Mouse (Mus musculus) myocyte (in vitro differentiated cells): Measurements from ENCODE around the gene Cfap61. TPM values are rescaled to one million over a fixed set of nuclear protein-coding genes. Genes with fewer than 3 reads are reported as not detected.

Experiments used
- H3K27me3 ChIP-seq: one replicate; pipeline ENCODE4 v1.6.1; 2011; ENCODE audit not compliant: control insufficient read depth, insufficient read depth, insufficient read length
- H3K36me3 ChIP-seq: one replicate; pipeline ENCODE4 v1.6.1; 2011; ENCODE audit not compliant: control insufficient read depth, insufficient read depth
- H3K4me2 ChIP-seq: one replicate; pipeline ENCODE4 v1.6.1; 2011; ENCODE audit warnings: low read depth, control low read depth
- H3K4me3 ChIP-seq: one replicate; pipeline ENCODE4 v1.5.1; 2011; ENCODE audit warnings: mild to moderate bottlenecking, control low read depth, moderate library complexity
- H3K79me2 ChIP-seq: one replicate; pipeline ENCODE4 v1.6.1; 2011; ENCODE audit not compliant: control insufficient read depth, insufficient read depth
- H3ac ChIP-seq: one replicate; pipeline ENCODE4 v1.6.1; 2011; ENCODE audit not compliant: control insufficient read depth, insufficient read length
- CEBPB ChIP-seq: IDR thresholded peaks from 2 replicates; pipeline ENCODE4 v1.6.1; 2011; ENCODE audit warnings: mild to moderate bottlenecking, moderate library complexity; ENCODE audit not compliant: poor library complexity, insufficient read depth, severe bottlenecking
- E2F4 ChIP-seq: IDR thresholded peaks from one replicate; pipeline ENCODE4 v1.6.1; 2011; ENCODE audit warnings: mild to moderate bottlenecking, control low read depth, moderate library complexity; ENCODE audit not compliant: insufficient read depth
- MAX ChIP-seq: IDR thresholded peaks from one replicate; pipeline ENCODE4 v1.6.1; 2011; ENCODE audit warnings: low read depth, mild to moderate bottlenecking, control low read depth
- MYOD1 ChIP-seq, 3 experiments: IDR thresholded peaks; one replicate each; pipeline ENCODE4 v1.6.1; 2011; ENCODE audit warnings: control low read depth in 2 of 3, low read depth in 2 of 3, mild to moderate bottlenecking in 2 of 3, moderate library complexity in 1 of 3; ENCODE audit not compliant: insufficient read length in 2 of 3, control insufficient read depth in 1 of 3
- MYOG ChIP-seq, 3 experiments: IDR thresholded peaks; one replicate each; pipeline ENCODE4 v1.6.1; 2011; ENCODE audit warnings: control low read depth in 2 of 3, low read depth in 2 of 3, mild to moderate bottlenecking in 2 of 3; ENCODE audit not compliant: insufficient read length in 2 of 3, control insufficient read depth in 1 of 3, insufficient read depth in 1 of 3
- POLR2A ChIP-seq: IDR thresholded peaks from one replicate; pipeline ENCODE4 v1.6.1; 2011; ENCODE audit warnings: low read depth, mild to moderate bottlenecking, control low read depth, moderate library complexity; ENCODE audit not compliant: insufficient read length
- POLR2AphosphoS2 ChIP-seq: IDR thresholded peaks from one replicate; pipeline ENCODE4 v1.6.1; 2011; ENCODE audit warnings: low read depth, control low read depth; ENCODE audit not compliant: insufficient read length
- REST ChIP-seq: IDR thresholded peaks from one replicate; pipeline ENCODE4 v1.6.1; 2011; ENCODE audit warnings: mild to moderate bottlenecking, control low read depth, moderate library complexity; ENCODE audit not compliant: insufficient read depth, insufficient read length
- SRF ChIP-seq: IDR thresholded peaks from one replicate; pipeline ENCODE4 v1.6.1; 2011; ENCODE audit warnings: low read depth; ENCODE audit not compliant: control insufficient read depth, insufficient read length
- TCF12 ChIP-seq: IDR thresholded peaks from one replicate; pipeline ENCODE4 v1.6.1; 2011; ENCODE audit warnings: mild to moderate bottlenecking, control low read depth; ENCODE audit not compliant: poor library complexity, insufficient read depth, severe bottlenecking
- TCF3 ChIP-seq: IDR thresholded peaks from one replicate; pipeline ENCODE4 v1.6.1; 2011; ENCODE audit warnings: low read depth, control low read depth; ENCODE audit not compliant: insufficient read length
- USF1 ChIP-seq: IDR thresholded peaks from one replicate; pipeline ENCODE4 v1.6.1; 2011; ENCODE audit warnings: low read depth, mild to moderate bottlenecking, control low read depth, moderate library complexity
- polyA plus RNA-seq: library from polyadenylated mRNA; unstranded; fragments of >200 nt; fragmentation: generic; extraction: Trizol; gene quantifications from one replicate; pipeline ENCODE4 v1.2.1, GENCODE M21; 2012; ENCODE audit warnings: missing spikeins

Cfap61 gene
- polyA plus RNA-seq, 1 experiment = 0.06 TPM

- H3ac ChIP-seq = no peak overlapping the region
- H3K4me3 ChIP-seq = no peak overlapping the region
- no peak overlapping the region for H3K4me2 ChIP-seq
- no peaks in the 10 kb centered on the region for H3K79me2 ChIP-seq
- TF ChIP-seq TCF12 (no peak), POLR2AphosphoS2 (no peak), MAX (no peak), POLR2A (no peak), E2F4 (no peak), CEBPB (no peak), USF1 (no peak), MYOG (IDR thresholded peaks at IDR 0.05; ENCODE audit: control insufficient read depth in 1 of 3, insufficient read depth in 1 of 3, insufficient read length in 2 of 3, low read depth in 2 of 3) (no peak), MYOD1 (IDR thresholded peaks at IDR 0.05; ENCODE audit: control insufficient read depth in 1 of 3, insufficient read length in 2 of 3, low read depth in 2 of 3) (no peak), REST (no peak), TCF3 (no peak)
- H3K27me3 ChIP-seq = peaks cover 52% of the 10 kb centered on the region
- no peaks in the 10 kb centered on the region for H3K36me3 ChIP-seq
These were observed 285.2 kb downstream of the Cfap61 start for GRCm38 (mm10) chr2:146219791-146220190.

- Histone ChIP-seq H3K36me3 (no peaks in the 10 kb centered on the region), H3ac (no peak overlapping the region), H3K4me2 (no peak overlapping the region), H3K79me2 (no peaks in the 10 kb centered on the region), H3K27me3 (peaks cover 52% of the 10 kb centered on the region), H3K4me3 (no peak overlapping the region)
- TF ChIP-seq SRF (no peak), MAX (no peak)
These were observed 286.0 kb downstream of the Cfap61 start for GRCm38 (mm10) chr2:146220591-146221075.

- Histone ChIP-seq H3K4me3 (no peak within 1 kb of the TSS), H3ac (no peak within 1 kb of the TSS), H3K27me3 (peaks cover 52% of the 10 kb centered on the region), H3K79me2 (no peaks in the 10 kb centered on the region), H3K4me2 (no peak within 1 kb of the TSS), H3K36me3 (no peaks in the 10 kb centered on the region)
- TF ChIP-seq MYOD1 (IDR thresholded peaks at IDR 0.05; ENCODE audit: control insufficient read depth in 1 of 3, insufficient read length in 2 of 3, low read depth in 2 of 3) (no peak), REST (no peak), POLR2A (no peak), CEBPB (no peak), TCF3 (no peak), MAX (no peak), SRF (no peak)
These were observed 286.7 kb downstream of the Cfap61 start, which contains the start of gene Insm1 for GRCm38 (mm10) chr2:146221076-146221928. TSS of gene Insm1 (plus strand) at chr2:146221921.

GRCm38 (mm10) chr2:146221929-146222278 lies 287.3 kb downstream of the Cfap61 start:
- no peak for TF ChIP-seq POLR2AphosphoS2
- H3K36me3 ChIP-seq = no peaks in the 10 kb centered on the region
- no peak overlapping the region for H3ac ChIP-seq
- H3K27me3 ChIP-seq = peaks cover 52% of the 10 kb centered on the region
- no peaks in the 10 kb centered on the region for H3K79me2 ChIP-seq
- no peak overlapping the region for H3K4me3 ChIP-seq
- H3K4me2 ChIP-seq = no peak overlapping the region

DNA sequence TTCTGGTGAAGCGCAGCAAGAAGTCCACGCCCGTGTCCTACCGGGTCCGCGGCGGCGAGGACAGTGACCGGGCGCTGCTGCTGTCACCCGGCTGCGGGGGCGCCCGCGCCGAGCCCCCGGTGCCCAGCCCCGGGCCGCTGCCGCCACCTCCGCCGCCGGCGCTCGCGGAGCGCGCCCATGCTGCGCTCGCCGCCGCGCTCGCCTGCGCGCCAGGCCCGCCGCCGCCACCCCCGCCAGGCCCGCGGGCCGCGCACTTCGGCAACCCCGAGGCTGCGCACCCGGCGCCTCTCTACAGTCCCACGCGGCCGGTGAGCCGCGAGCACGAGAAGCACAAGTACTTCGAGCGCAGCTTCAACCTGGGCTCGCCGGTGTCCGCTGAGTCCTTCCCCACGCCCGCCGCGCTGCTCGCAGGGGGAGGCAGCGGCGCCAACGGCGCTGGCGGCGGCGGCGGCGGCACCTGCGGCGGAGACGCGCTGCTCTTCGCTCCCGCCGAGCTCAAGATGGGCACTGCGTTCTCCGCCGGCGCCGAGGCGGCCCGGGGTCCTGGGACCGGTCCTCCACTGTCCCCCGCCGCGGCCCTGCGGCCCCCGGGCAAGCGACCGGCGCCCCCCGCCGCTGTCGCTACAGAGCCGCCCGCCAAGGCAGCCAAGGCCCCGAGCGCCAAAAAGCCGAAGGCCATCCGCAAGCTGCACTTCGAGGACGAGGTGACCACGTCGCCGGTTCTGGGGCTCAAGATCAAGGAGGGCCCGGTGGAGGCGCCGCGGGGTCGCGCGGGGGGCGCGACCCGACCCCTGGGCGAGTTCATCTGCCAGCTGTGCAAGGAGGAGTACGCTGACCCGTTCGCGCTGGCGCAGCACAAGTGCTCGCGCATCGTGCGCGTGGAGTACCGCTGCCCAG lies 287.9 kb downstream of the Cfap61 start:
- no peak overlapping the region for H3ac ChIP-seq
- H3K27me3 ChIP-seq = peaks cover 52% of the 10 kb centered on the region
- no peak overlapping the region for H3K4me3 ChIP-seq
- H3K79me2 ChIP-seq = no peaks in the 10 kb centered on the region
- TF ChIP-seq POLR2AphosphoS2 (no peak), TCF3 (no peak), CEBPB (no peak), SRF (no peak), MYOD1 (IDR thresholded peaks at IDR 0.05; ENCODE audit: control insufficient read depth in 1 of 3, insufficient read length in 2 of 3, low read depth in 2 of 3) (no peak), E2F4 (no peak), USF1 (no peak), POLR2A (no peak)
- no peak overlapping the region for H3K4me2 ChIP-seq
- H3K36me3 ChIP-seq = no peaks in the 10 kb centered on the region
